Mouse (Mus musculus) embryonic facial prominence, embryonic 12.5 days (tissue): ENCODE data around the gene Tec. TPM values are rescaled to one million over a fixed set of nuclear protein-coding genes. Genes with fewer than 3 reads are reported as not detected.
A peak's percentile ranks its signal among the peaks of the same experiment; 100 is the strongest.

Experiments
- ATAC-seq: fragments of 200-750 bp; cut with Nextera tagmentation; 2 replicates; pipeline ENCODE4 v1.8.0; 2017; ENCODE audit not compliant: insufficient number of reproducible peaks, insufficient read depth, low FRiP score, low TSS enrichment
- H3K27ac ChIP-seq: fragments of 300-500 bp; sonication (generic); 2 replicates; pipeline ENCODE4 v1.5.1; 2016; ENCODE audit warnings: mild to moderate bottlenecking
- H3K27me3 ChIP-seq: fragments of 300-500 bp; sonication (generic); 2 replicates; pipeline ENCODE4 v1.6.1; 2016; ENCODE audit warnings: mild to moderate bottlenecking, moderate library complexity
- H3K36me3 ChIP-seq: fragments of 300-500 bp; sonication (generic); 2 replicates; pipeline ENCODE4 v1.6.1; 2016; ENCODE audit warnings: mild to moderate bottlenecking
- H3K4me1 ChIP-seq: fragments of 300-500 bp; sonication (generic); 2 replicates; pipeline ENCODE4 v1.6.1; 2016
- H3K4me2 ChIP-seq: fragments of 300-500 bp; sonication (generic); replicated peaks from 2 replicates; pipeline ENCODE4 v1.6.1; 2016; ENCODE audit warnings: mild to moderate bottlenecking, moderate library complexity
- H3K4me3 ChIP-seq: fragments of 300-500 bp; sonication (generic); 2 replicates; pipeline ENCODE4 v1.5.1; 2016; ENCODE audit warnings: mild to moderate bottlenecking
- H3K9ac ChIP-seq: fragments of 300-500 bp; sonication (generic); 2 replicates; pipeline ENCODE4 v1.6.1; 2016; ENCODE audit warnings: mild to moderate bottlenecking, moderate library complexity
- H3K9me3 ChIP-seq: fragments of 300-500 bp; sonication (generic); 2 replicates; pipeline ENCODE4 v1.6.1; 2016; ENCODE audit warnings: mild to moderate bottlenecking, moderate library complexity
- WGBS: fragments of 180-500 bp; shearing (Covaris S2); methylation state at CpG from one replicate; pipeline ENCODE4 v1.1.7; 2016; 5-methylcytosine and 5-hydroxymethylcytosine counted together
- polyA plus RNA-seq: library from polyadenylated mRNA; unstranded; fragments of >200 nt; fragmentation: Nextera tagmentation; extraction: Ambion mirVana; gene quantifications from 2 replicates; pipeline ENCODE4 v1.2.1, GENCODE M21; 2016

The Tec gene
- polyA plus RNA-seq: 3.3 and 5.2 TPM in 2 replicates

DNA sequence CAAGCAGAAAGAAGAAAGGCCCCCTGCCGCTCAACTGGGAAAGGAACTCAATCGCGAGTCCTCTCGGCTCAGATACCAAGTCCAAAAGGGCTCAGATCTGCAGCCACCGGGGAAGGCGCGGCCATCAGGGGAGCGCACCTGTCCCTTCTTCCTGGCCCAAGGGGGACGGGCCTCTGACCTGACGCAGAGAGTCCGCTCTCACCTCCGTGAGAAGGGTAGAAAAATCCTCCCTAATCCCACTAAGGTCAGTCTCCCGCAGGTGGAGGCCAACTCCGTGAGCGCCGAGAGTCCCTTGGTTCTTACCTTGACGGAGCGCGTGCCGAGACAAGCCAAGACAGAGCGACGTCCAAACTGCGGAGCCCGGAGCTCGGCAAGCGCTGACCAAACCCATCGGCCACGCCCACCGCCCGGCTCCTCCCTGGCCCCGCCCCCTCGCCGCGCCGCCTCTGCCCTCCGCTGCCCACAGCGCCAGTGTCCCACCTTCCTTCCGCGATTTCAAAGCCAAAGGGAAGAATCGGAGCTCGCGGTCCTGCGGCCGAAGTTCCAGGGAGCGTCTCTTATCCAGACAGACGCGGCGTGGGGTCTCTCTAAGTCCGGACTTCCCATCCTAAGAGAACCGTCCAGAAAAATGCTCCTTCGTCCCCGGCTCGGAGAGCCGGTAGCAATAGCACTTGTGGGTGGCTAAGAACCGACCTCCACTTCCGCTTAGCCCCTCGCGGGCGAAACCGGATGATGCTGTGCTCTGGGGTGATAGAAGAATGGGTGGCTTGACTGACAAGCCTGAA lies at the start of gene Tec:
TSS of gene Tec (minus strand) at position 393 of the 785 bp plus-strand sequence.
- WGBS: under 1% methylated on average over 57 of the region's 60 CpGs
- Histone ChIP-seq H3K4me3 (peak within 1 kb of the TSS; percentile 50), H3K27ac (no peak within 1 kb of the TSS), H3K9me3 (no peaks in the 10 kb centered on the region; the same call in 1 of the 2 replicates), H3K9ac (peak within 1 kb of the TSS; percentile 40), H3K4me1 (no peaks in the 10 kb centered on the region), H3K27me3 (peaks cover 21% of the 10 kb centered on the region), H3K4me2 (peak within 1 kb of the TSS; percentile 84), H3K36me3 (no peaks in the 10 kb centered on the region)
- ATAC-seq: peak; percentile 88

DNA sequence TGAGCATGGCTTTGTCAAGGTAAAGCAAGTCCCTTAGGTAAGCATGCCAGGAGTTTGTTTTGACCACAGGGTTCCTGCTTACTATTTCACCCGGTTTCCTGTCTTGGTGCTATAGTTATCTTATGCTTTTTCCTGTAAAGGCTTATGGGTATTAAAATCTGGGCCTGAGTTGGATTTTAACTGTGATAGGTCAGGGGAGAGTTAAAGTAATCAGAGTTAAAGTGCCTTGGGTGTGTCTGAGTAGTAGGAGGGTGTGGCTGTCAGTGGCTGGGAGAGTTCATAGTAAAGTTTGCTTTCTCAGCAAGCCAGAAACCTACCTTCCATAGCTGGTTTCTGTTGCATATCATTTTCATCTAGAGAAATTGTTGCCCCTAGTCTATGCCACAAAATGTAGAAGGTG lies 48.6 kb upstream of the Tec start:
- Histone ChIP-seq H3K9me3 (no peaks in the 10 kb centered on the region), H3K4me3 (no peak overlapping the region), H3K4me1 (peaks cover 25% of the 10 kb centered on the region), H3K36me3 (no peaks in the 10 kb centered on the region), H3K9ac (no peak overlapping the region), H3K27ac (no peak overlapping the region), H3K27me3 (no peaks in the 10 kb centered on the region), H3K4me2 (peak overlapping the region; percentile 60)
- 60% methylated on average over 1 of the region's 1 CpGs for WGBS
- no peak for ATAC-seq

- WGBS: 51% methylated on average over 4 of the region's 4 CpGs
- ATAC-seq: no peak
Measured at GRCm38 (mm10) chr5:72916048-72916447, 47.8 kb upstream of the Tec start.

DNA sequence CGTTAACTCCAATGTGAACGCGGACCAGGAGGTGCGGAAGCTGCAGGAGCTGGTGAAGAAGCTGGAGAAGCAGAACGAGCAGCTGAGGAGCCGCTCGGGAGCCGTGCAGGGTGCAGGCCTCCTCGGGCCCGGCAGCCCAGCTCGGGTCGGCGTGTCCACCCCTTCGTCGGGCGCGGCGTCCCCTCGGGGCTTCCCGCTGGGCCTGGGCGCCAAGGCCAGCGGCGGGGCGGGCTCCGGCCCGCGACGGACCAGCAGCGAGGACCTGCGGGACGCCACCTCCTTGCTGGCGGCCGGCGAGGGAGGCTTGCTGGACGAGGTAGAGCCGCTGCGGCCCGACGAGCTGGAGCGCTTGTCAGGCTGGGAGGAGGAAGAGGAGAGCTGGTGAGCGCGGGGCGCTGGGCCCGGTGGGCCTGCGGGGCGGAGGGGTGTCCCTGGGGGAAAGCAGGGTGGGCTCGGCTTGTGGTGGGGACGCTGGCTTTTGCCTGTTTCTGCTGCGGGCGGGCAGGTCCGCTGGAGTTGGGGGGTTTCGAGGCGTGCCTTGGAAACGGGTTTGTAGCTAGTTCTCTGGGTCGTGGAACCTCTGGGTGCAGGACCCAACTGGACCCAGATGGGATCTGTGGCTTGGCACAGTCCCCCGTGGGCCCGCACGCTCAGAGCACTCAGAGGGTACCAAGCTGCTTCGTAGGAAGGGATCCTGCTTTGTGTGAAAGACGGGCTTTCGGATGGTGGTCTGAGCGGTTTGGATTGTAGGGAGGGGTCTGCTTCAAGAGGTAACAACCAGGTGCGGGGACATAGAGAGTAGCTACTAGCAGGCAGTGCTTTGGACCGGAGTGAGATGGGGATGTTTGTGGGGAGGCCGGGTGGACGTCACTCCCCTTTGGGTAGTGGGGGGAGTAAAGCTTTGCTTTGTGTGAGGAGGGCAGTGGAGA lies 46.6 kb upstream of the Tec start:
- peak overlapping the region; percentile 97 for H3K4me3 ChIP-seq
- peak overlapping the region; percentile 60 for H3K4me2 ChIP-seq
- H3K36me3 ChIP-seq: no peaks in the 10 kb centered on the region
- H3K27me3 ChIP-seq: no peaks in the 10 kb centered on the region
- WGBS: under 1% methylated on average over 65 of the region's 66 CpGs
- peak; percentile 56 for ATAC-seq
- H3K9ac ChIP-seq: peak overlapping the region; percentile 99
- H3K9me3 ChIP-seq: no peaks in the 10 kb centered on the region
- peak overlapping the region; percentile 99 for H3K27ac ChIP-seq
- H3K4me1 ChIP-seq: peaks cover 25% of the 10 kb centered on the region

More at GRCm38 (mm10) chr5:72916048-72916447, 47.8 kb upstream of the Tec start:
- Histone ChIP-seq H3K4me1 (peaks cover 25% of the 10 kb centered on the region), H3K27me3 (no peaks in the 10 kb centered on the region), H3K9me3 (no peaks in the 10 kb centered on the region), H3K27ac (no peak overlapping the region), H3K4me3 (peak overlapping the region; percentile 97), H3K4me2 (peak overlapping the region; percentile 60), H3K36me3 (no peaks in the 10 kb centered on the region), H3K9ac (peak overlapping the region; percentile 99)

- no peaks in the 10 kb centered on the region for H3K36me3 ChIP-seq
- ATAC-seq: peak; percentile 92
- peak within 1 kb of the TSS; percentile 97 for H3K4me3 ChIP-seq
- peak within 1 kb of the TSS; percentile 60 for H3K4me2 ChIP-seq
- H3K27ac ChIP-seq: peak within 1 kb of the TSS; percentile 99
- no peaks in the 10 kb centered on the region for H3K27me3 ChIP-seq
- no peaks in the 10 kb centered on the region for H3K9me3 ChIP-seq
- H3K9ac ChIP-seq: peak within 1 kb of the TSS; percentile 99
- peaks cover 25% of the 10 kb centered on the region for H3K4me1 ChIP-seq
- WGBS: under 1% methylated on average over 79 of the region's 83 CpGs
Measured at GRCm38 (mm10) chr5:72913648-72914557, 45.6 kb upstream of the Tec start, which contains the start of gene Slain2. Gene Slain2 (plus strand): TSS chr5:72914304.

DNA sequence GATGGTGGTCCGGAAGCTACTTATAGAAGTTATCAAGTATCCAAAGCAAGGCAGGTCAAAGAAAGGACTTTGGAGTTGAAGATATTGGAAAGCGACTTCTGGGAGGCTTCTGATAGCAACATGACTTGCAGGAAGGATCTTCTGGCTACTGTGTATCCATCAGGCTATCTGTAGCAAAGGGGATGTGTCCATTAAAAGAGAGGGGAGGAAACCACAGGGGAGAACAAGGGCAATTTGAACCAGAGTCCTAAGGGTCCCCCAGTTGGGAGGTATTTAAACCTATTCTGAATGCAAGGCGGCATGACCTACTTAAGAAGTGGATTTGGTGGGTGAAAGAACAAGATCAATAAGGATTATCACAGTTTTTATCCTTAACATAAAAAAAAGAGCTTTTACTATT lies 43.0 kb upstream of the Tec start:
- no peaks in the 10 kb centered on the region for H3K36me3 ChIP-seq
- no peak overlapping the region for H3K4me3 ChIP-seq
- no peaks in the 10 kb centered on the region for H3K9me3 ChIP-seq
- no peak for ATAC-seq
- no peak overlapping the region for H3K9ac ChIP-seq
- no peak overlapping the region for H3K27ac ChIP-seq
- no peak overlapping the region for H3K4me2 ChIP-seq
- no peaks in the 10 kb centered on the region for H3K27me3 ChIP-seq
- 89% methylated on average over 3 of the region's 3 CpGs for WGBS
- H3K4me1 ChIP-seq: peaks cover 10% of the 10 kb centered on the region

GRCm38 (mm10) chr5:72910373-72910772 lies 42.1 kb upstream of the Tec start:
- Histone ChIP-seq H3K9me3 (no peaks in the 10 kb centered on the region), H3K4me1 (peaks cover 7% of the 10 kb centered on the region; the same call in 1 of the 2 replicates), H3K27ac (no peak overlapping the region), H3K4me2 (no peak overlapping the region), H3K36me3 (no peaks in the 10 kb centered on the region), H3K9ac (no peak overlapping the region), H3K27me3 (no peaks in the 10 kb centered on the region), H3K4me3 (no peak overlapping the region)
- ATAC-seq: no peak
- WGBS: 95% methylated on average over 1 of the region's 1 CpGs

DNA sequence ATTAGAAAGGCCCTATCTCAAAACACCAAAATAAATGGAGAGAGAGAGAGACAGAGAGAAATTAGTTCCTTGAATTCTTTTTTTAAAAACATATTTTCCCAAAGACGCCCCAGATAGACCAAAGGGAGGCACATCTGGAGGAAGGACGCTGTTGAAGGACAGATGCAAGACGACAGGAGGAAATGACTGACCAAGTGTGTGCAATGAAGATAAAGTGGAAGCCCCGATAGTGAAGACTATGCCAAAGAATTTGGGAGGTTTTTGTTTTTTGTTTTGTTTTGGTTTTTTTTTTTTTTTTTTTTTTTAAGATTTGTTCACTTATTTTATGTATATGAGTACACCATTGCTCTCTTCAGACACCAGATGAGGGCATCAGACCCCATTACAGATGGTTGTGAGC lies 41.1 kb upstream of the Tec start:
- no peaks in the 10 kb centered on the region for H3K27me3 ChIP-seq
- no peak overlapping the region for H3K27ac ChIP-seq
- H3K4me1 ChIP-seq: peaks cover 7% of the 10 kb centered on the region; the same call in 1 of the 2 replicates
- H3K9ac ChIP-seq: no peak overlapping the region
- H3K36me3 ChIP-seq: no peaks in the 10 kb centered on the region
- H3K4me2 ChIP-seq: no peak overlapping the region
- H3K9me3 ChIP-seq: no peaks in the 10 kb centered on the region
- WGBS: 78% methylated on average over 4 of the region's 4 CpGs
- H3K4me3 ChIP-seq: no peak overlapping the region
- ATAC-seq: no peak

DNA sequence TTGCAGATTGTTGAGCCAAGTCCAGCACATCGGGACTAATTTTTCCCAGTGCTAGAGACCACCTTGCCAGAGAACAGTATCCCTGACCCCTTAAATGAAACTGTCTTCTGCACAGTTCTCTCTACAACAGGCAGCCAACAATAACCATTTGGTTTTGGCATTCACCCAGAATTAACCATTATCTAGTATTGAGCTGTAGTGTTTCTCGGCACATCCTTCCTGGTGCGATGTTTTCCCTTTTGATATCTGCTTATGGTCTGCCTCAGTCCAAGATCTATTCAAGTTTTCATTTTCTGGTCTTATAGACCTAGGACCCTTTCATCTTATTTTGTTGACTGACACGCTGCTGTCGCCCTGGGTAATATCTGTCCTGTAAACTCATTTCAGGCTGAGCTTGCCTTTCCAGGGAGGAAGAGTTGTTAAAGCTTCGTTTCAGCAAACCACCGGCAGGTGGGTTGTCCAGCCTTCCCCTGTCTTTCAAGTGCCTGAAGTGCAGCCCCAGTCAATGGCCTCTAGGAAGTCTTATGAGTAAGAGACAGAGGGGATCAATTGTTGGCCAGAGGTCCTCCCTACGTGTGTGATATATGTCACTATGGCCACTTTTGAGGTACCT lies 40.1 kb upstream of the Tec start:
- ATAC-seq: no peak
- 86% methylated on average over 8 of the region's 8 CpGs for WGBS

GRCm38 (mm10) chr5:72907402-72907801 lies 39.1 kb upstream of the Tec start:
- no peak for ATAC-seq
- H3K4me2 ChIP-seq: no peak overlapping the region
- no peaks in the 10 kb centered on the region for H3K27me3 ChIP-seq
- H3K27ac ChIP-seq: no peak overlapping the region
- H3K36me3 ChIP-seq: no peaks in the 10 kb centered on the region
- no peaks in the 10 kb centered on the region for H3K9me3 ChIP-seq
- no peak overlapping the region for H3K9ac ChIP-seq
- WGBS: 78% methylated on average over 6 of the region's 6 CpGs
- H3K4me3 ChIP-seq: no peak overlapping the region
- H3K4me1 ChIP-seq: no peaks in the 10 kb centered on the region

More for the DNA sequence above, 40.1 kb upstream of the Tec start:
- Histone ChIP-seq H3K4me1 (peaks cover 7% of the 10 kb centered on the region; the same call in 1 of the 2 replicates), H3K9me3 (no peaks in the 10 kb centered on the region), H3K36me3 (no peaks in the 10 kb centered on the region), H3K4me2 (no peak overlapping the region), H3K27me3 (no peaks in the 10 kb centered on the region), H3K27ac (no peak overlapping the region), H3K9ac (no peak overlapping the region), H3K4me3 (no peak overlapping the region)
